ENCODE assay signal across 8 mouse cellular contexts in genomic region chr11:48816800-48817665, GRCm38 (mm10). TPM values are rescaled to one million over a fixed set of nuclear protein-coding genes. Genes with fewer than 3 reads are reported as not detected.
A peak's percentile ranks its signal among the peaks of the same experiment; 100 is the strongest.
DNase-seq lines count a peak whose midpoint lies in the region; ATAC-seq and TF ChIP-seq lines count a peak whose summit lies in the region.

TSS of gene Trim41 (minus strand) at chr11:48817353.

- 0% methylated on average over 62 of the region's 77 CpGs for WGBS in forebrain, embryonic 11.5 days
- WGBS in heart, embryonic 16.5 days: under 1% methylated on average over 77 of the region's 77 CpGs
- WGBS in liver, embryonic 15.5 days (ENCODE audit: insufficient replicate concordance): under 1% methylated on average over 77 of the region's 77 CpGs
- under 1% methylated on average over 72 of the region's 77 CpGs for WGBS in neural tube, embryonic 12.5 days

- peak; percentile 88 for TF ChIP-seq POLR2A in CH12.LX (IDR thresholded peaks at IDR 0.05; ENCODE audit: low read depth, low read length)

- TF ChIP-seq CTCF in CH12.LX (conservative IDR thresholded peaks at IDR 0.05 in 1 of 2, IDR thresholded peaks at IDR 0.05 in 1 of 2; ENCODE audit: low read depth in 2 of 2, low read length in 2 of 2): no peak

- no peak for TF ChIP-seq EP300 in CH12.LX (IDR thresholded peaks at IDR 0.05; ENCODE audit: low read length)

- dilution Hi-C loops in CH12.LX (cut with MboI; ENCODE audit: extremely low pct_ligation_motif_present, extremely low pct_unique_long_range_greater_than_20kb, low sequenced_read_pairs): no loop called here

- H3K4me2 ChIP-seq in CH12.LX (ENCODE audit: insufficient read depth, low read depth, poor library complexity, severe bottlenecking): peak within 1 kb of the TSS; percentile 88
- H3K4me2 ChIP-seq in forebrain, embryonic 11.5 days (ENCODE audit: low read depth, low read length, severe bottlenecking): peak within 1 kb of the TSS; percentile 82
- peak within 1 kb of the TSS; percentile 97 for H3K4me2 ChIP-seq in heart, embryonic 16.5 days (ENCODE audit: low read depth, low read length)
- H3K4me2 ChIP-seq in liver, embryonic 15.5 days: peak within 1 kb of the TSS; percentile 93
- peak within 1 kb of the TSS; percentile 91 for H3K4me2 ChIP-seq in neural tube, embryonic 12.5 days (replicated peaks)

- H3K27me3 ChIP-seq in CH12.LX (replicated peaks): no peaks in the 10 kb centered on the region
- H3K27me3 ChIP-seq in forebrain, embryonic 11.5 days (ENCODE audit: control insufficient read depth, insufficient read depth, low read length): no peaks in the 10 kb centered on the region
- H3K27me3 ChIP-seq in heart, embryonic 16.5 days (ENCODE audit: control insufficient read depth, insufficient read depth, low read length): no peaks in the 10 kb centered on the region
- no peaks in the 10 kb centered on the region for H3K27me3 ChIP-seq in liver, embryonic 15.5 days
- H3K27me3 ChIP-seq in neural tube, embryonic 12.5 days (replicated peaks): no peaks in the 10 kb centered on the region

- peaks cover 19 to 36% of the 10 kb centered on the region in 2 experiments for H3K36me3 ChIP-seq in CH12.LX (replicated peaks in 1 of 2; ENCODE audit: control insufficient read depth in 1 of 2, insufficient read depth in 1 of 2, low read length in 1 of 2)
- H3K36me3 ChIP-seq in forebrain, embryonic 11.5 days (ENCODE audit: control insufficient read depth, insufficient read depth, low read length): no peaks in the 10 kb centered on the region; the same call in 1 of the 2 replicates
- H3K36me3 ChIP-seq in heart, embryonic 16.5 days (ENCODE audit: control insufficient read depth, insufficient read depth): peaks cover 14% of the 10 kb centered on the region
- peaks cover 18% of the 10 kb centered on the region for H3K36me3 ChIP-seq in liver, embryonic 15.5 days (replicated peaks)
- H3K36me3 ChIP-seq in neural tube, embryonic 12.5 days: peaks cover 7% of the 10 kb centered on the region

- H3K27ac ChIP-seq in CH12.LX (ENCODE audit: insufficient read depth, low read depth): peak within 1 kb of the TSS; percentile 99
- peak within 1 kb of the TSS; percentile 92 for H3K27ac ChIP-seq in forebrain, embryonic 11.5 days (ENCODE audit: low read depth, low read length)
- peak within 1 kb of the TSS; percentile 98 for H3K27ac ChIP-seq in heart, embryonic 16.5 days (ENCODE audit: low read length)
- peak within 1 kb of the TSS; percentile 97 for H3K27ac ChIP-seq in liver, embryonic 15.5 days (replicated peaks)
- peak within 1 kb of the TSS; percentile 88 for H3K27ac ChIP-seq in neural tube, embryonic 12.5 days

- peak; percentile 96 for ATAC-seq in forebrain, embryonic 11.5 days (replicated peaks; ENCODE audit: low FRiP score)
- peak; percentile 95 for ATAC-seq in heart, embryonic 16.5 days (replicated peaks; ENCODE audit: extremely low read depth, insufficient read depth, low FRiP score)
- ATAC-seq in liver, embryonic 15.5 days (ENCODE audit: insufficient read depth): peak; percentile 96
- ATAC-seq in neural tube, embryonic 12.5 days (ENCODE audit: low FRiP score, low read depth): peak; percentile 96

- peak within 1 kb of the TSS; percentile 92 for H3K9ac ChIP-seq in CH12.LX (ENCODE audit: insufficient read depth, low read depth)
- H3K9ac ChIP-seq in forebrain, embryonic 11.5 days (ENCODE audit: low read length): peak within 1 kb of the TSS; percentile 87
- peak within 1 kb of the TSS; percentile 84 for H3K9ac ChIP-seq in heart, embryonic 16.5 days (ENCODE audit: low read length)
- H3K9ac ChIP-seq in liver, embryonic 15.5 days: peak within 1 kb of the TSS; percentile 85
- peak within 1 kb of the TSS; percentile 81 for H3K9ac ChIP-seq in neural tube, embryonic 12.5 days

- no peaks in the 10 kb centered on the region for H3K9me3 ChIP-seq in CH12.LX (replicated peaks; ENCODE audit: low read length)
- H3K9me3 ChIP-seq in forebrain, embryonic 11.5 days (ENCODE audit: control insufficient read depth, low read length): no peaks in the 10 kb centered on the region
- no peaks in the 10 kb centered on the region for H3K9me3 ChIP-seq in heart, embryonic 16.5 days (replicated peaks; ENCODE audit: control insufficient read depth, low read length)
- H3K9me3 ChIP-seq in liver, embryonic 15.5 days (replicated peaks): no peaks in the 10 kb centered on the region
- H3K9me3 ChIP-seq in neural tube, embryonic 12.5 days: no peaks in the 10 kb centered on the region

- peaks cover 9 to 62% of the 10 kb centered on the region in 2 experiments for H3K4me1 ChIP-seq in CH12.LX (ENCODE audit: control insufficient read depth in 1 of 2, insufficient read depth in 2 of 2)
- peaks cover 6% of the 10 kb centered on the region for H3K4me1 ChIP-seq in forebrain, embryonic 11.5 days (replicated peaks; ENCODE audit: control insufficient read depth, insufficient read depth, low read length)
- H3K4me1 ChIP-seq in heart, embryonic 16.5 days (ENCODE audit: control insufficient read depth, insufficient read depth, low read length): peaks cover 17% of the 10 kb centered on the region
- peaks cover 42% of the 10 kb centered on the region for H3K4me1 ChIP-seq in liver, embryonic 15.5 days (replicated peaks)
- peaks cover 23% of the 10 kb centered on the region for H3K4me1 ChIP-seq in neural tube, embryonic 12.5 days

- peak; percentile 99 for DNase-seq in CH12.LX (ENCODE audit: extremely low read depth)
- DNase-seq in c-Kit-positive CD71-positive TER-119-negative erythroid progenitor cells, embryonic 14.5 days (ENCODE audit: low read depth): peak; percentile 97
- DNase-seq in forebrain, embryonic 11.5 days (ENCODE audit: low spot score): peak; percentile 99
- DNase-seq in kidney, postnatal 36 days: peak; percentile 99 to 100
- DNase-seq in telencephalon, adult 2 months (ENCODE audit: low read depth, low spot score): peak; percentile 99

- peak within 1 kb of the TSS; percentile 72 to 94 (median 85) for H3K4me3 ChIP-seq in CH12.LX (replicated peaks in 1 of 3; ENCODE audit: low read depth in 2 of 3, low read length in 2 of 3, poor library complexity in 1 of 3)
- H3K4me3 ChIP-seq in forebrain, embryonic 11.5 days (ENCODE audit: low read depth, low read length): peak within 1 kb of the TSS; percentile 77
- H3K4me3 ChIP-seq in heart, embryonic 16.5 days (ENCODE audit: low read length): peak within 1 kb of the TSS; percentile 85
- H3K4me3 ChIP-seq in liver, embryonic 15.5 days (replicated peaks): peak within 1 kb of the TSS; percentile 83
- peak within 1 kb of the TSS; percentile 81 for H3K4me3 ChIP-seq in neural tube, embryonic 12.5 days

- no peak for TF ChIP-seq RAD21 in CH12.LX (IDR thresholded peaks at IDR 0.05; ENCODE audit: low read depth, low read length)

- in situ Hi-C loops in CH12.LX (cut with MboI; ENCODE audit: low pct_ligation_motif_present, low pct_unique_long_range_greater_than_20kb, low sequenced_read_pairs): loop anchor here (5.0 kb wide), 1 partner anchor 35 kb away; no protein-coding TSS in a partner anchor

- peaks cover 27% of the 10 kb centered on the region for H3K79me2 ChIP-seq in CH12.LX (replicated peaks; ENCODE audit: control insufficient read depth, extremely low read depth, insufficient read depth, poor library complexity, severe bottlenecking)

TF ChIP-seq in CH12.LX, 34 proteins besides CTCF, POLR2A, EP300 and RAD21 (continues in another document):
- TF ChIP-seq MYC (IDR thresholded peaks at IDR 0.05; ENCODE audit: low read depth, low read length) (no peak), ETS1 (conservative IDR thresholded peaks at IDR 0.05; ENCODE audit: low read depth, low read length) (no peak; the same call in none of the 2 replicates), NELFE (IDR thresholded peaks at IDR 0.05; ENCODE audit: low read depth, low read length) (peak; percentile 88), ZC3H11A (IDR thresholded peaks at IDR 0.05; ENCODE audit: low read depth, low read length) (no peak), JUND (conservative IDR thresholded peaks at IDR 0.05; ENCODE audit: low read depth, low read length) (no peak), BHLHE40 (IDR thresholded peaks at IDR 0.05; ENCODE audit: low read depth, low read length) (peak; percentile 37; the same call in 1 of the 2 replicates), CHD1 (IDR thresholded peaks at IDR 0.05; ENCODE audit: low read depth, low read length) (no peak), MAX (IDR thresholded peaks at IDR 0.05; ENCODE audit: low read length) (peak; percentile 75; the same call in 1 of the 2 replicates), TBP (conservative IDR thresholded peaks at IDR 0.05; ENCODE audit: low read depth, low read length) (0 out of 2 replicates have a peak, but pooled peaks have one; percentile 67), MXI1 (IDR thresholded peaks at IDR 0.05; ENCODE audit: low read depth, low read length) (peak; percentile 85), ZMIZ1 (IDR thresholded peaks at IDR 0.05; ENCODE audit: low read depth, low read length) (peak; percentile 71), ELF1 (IDR thresholded peaks at IDR 0.05; ENCODE audit: low read depth, low read length) (peak; percentile 89), RCOR1 (conservative IDR thresholded peaks at IDR 0.05; ENCODE audit: low read depth, low read length) (peak; percentile 74; the same call in 1 of the 2 replicates), MAFK (IDR thresholded peaks at IDR 0.05; ENCODE audit: insufficient replicate concordance, low read length) (no peak), IRF4 (IDR thresholded peaks at IDR 0.05; ENCODE audit: low read depth, low read length) (no peak; the same call in none of the 2 replicates), E2F4 (IDR thresholded peaks at IDR 0.05; ENCODE audit: insufficient replicate concordance, low read depth, low read length) (no peak), KAT2A (IDR thresholded peaks at IDR 0.05; ENCODE audit: insufficient replicate concordance, low read length) (peak; percentile 82; the same call in 1 of the 2 replicates), USF1 (IDR thresholded peaks at IDR 0.05; ENCODE audit: low read depth, low read length) (no peak), MAZ (IDR thresholded peaks at IDR 0.05; ENCODE audit: low read depth, low read length) (peak; percentile 92), POLR2AphosphoS2 (IDR thresholded peaks at IDR 0.05; ENCODE audit: low read depth, low read length) (peak; percentile 64; the same call in 1 of the 2 replicates), SIN3A (IDR thresholded peaks at IDR 0.05; ENCODE audit: low read length) (peak; percentile 91), JUN (IDR thresholded peaks at IDR 0.05; ENCODE audit: insufficient read depth, low read depth, low read length) (no peak)

RNA-seq across cellular contexts. Expression of gene Trim41, which starts in this region (rescaled TPM):
- total RNA-seq in CH12.LX (2012; rRNA removed) (30.2 and 36.0 TPM in 2 replicates), CH12.LX (2014; rRNA removed) (18.8 and 20.9 TPM in 2 replicates)
- polyA plus RNA-seq in CH12.LX (2012; ENCODE audit: insufficient read length, low read depth): 51.6 and 63.7 TPM in 2 replicates
- 4.5 and 5.6 TPM in 2 replicates for polyA plus RNA-seq in forebrain, embryonic 11.5 days (2014; fragmentation: Nextera tagmentation; extraction: Ambion mirVana)
- 4.2 and 4.3 TPM in 2 replicates for polyA plus RNA-seq in heart, embryonic 16.5 days (2015; fragmentation: Nextera tagmentation; extraction: Ambion mirVana)
- polyA plus RNA-seq in liver, embryonic 15.5 days (2015; fragmentation: Nextera tagmentation; extraction: Ambion mirVana): 2.0 and 2.3 TPM in 2 replicates
- polyA plus RNA-seq in neural tube, embryonic 12.5 days (2016; fragmentation: Nextera tagmentation; extraction: Ambion mirVana): 6.4 and 7.6 TPM in 2 replicates

Comparison
In these comparisons a context has a peak if more than half of its experiments do, and no peak if none do; other contexts are left out.
1. Peak in every context shown above with its lines: DNase-seq, ATAC-seq, H3K4me3 ChIP-seq and H3K27ac ChIP-seq.